Comparison of ENCODE assay signal across 24 mouse cellular contexts in genomic region chr9:62185516-62186280, GRCm38 (mm10).
DNase-seq lines count a peak whose midpoint lies in the region; ATAC-seq lines count a peak whose summit lies in the region.
"Had no signal": no experiment of that assay in that cellular context is flagged by ENCODE, and none has a peak within 500 bp of the region (broad histone marks: within the 10 kb centered on the region; RNA-seq: fewer than 3 reads in every experiment).

No protein-coding gene starts in this region.

- DNase-seq in cerebellum, adult 11 months, result peak; percentile 30
- DNase-seq in adrenal gland, adult 2 months, result peak; percentile 72
- DNase-seq in brain, adult 2 months (ENCODE audit: low read depth, low spot score), result peak; percentile 64
- DNase-seq in cerebellum, postnatal 10 days, result peak; percentile 78 to 87
- no peak for DNase-seq in T-cell, adult 2 months (ENCODE audit: low spot score)
- DNase-seq: gastrocnemius, postnatal 14 days; heart, adult 2 months; heart, postnatal 4 days; kidney, adult 11 months; layer of hippocampus, postnatal 36 days; midbrain, embryonic 14.5 days; right cerebral cortex, postnatal 4 days had no signal

- no peaks in the 10 kb centered on the region for H3K27me3 ChIP-seq in intestine, embryonic 16.5 days (replicated peaks; ENCODE audit: control insufficient read depth, insufficient read depth, low read length)
- H3K27me3 ChIP-seq: limb, embryonic 15.5 days; liver, embryonic 15.5 days had no signal

- 55% methylated on average over 7 of the region's 7 CpGs for WGBS in intestine, embryonic 16.5 days

- ATAC-seq in cerebellum, adult (ENCODE audit: insufficient number of reproducible peaks, low FRiP score, low TSS enrichment), result no peak
- no peak for ATAC-seq in intestine, embryonic 16.5 days
- ATAC-seq: activated CD4-positive, CD25-positive, alpha-beta regulatory T cell, adult 4 months; CD4-positive, CD25-positive, alpha-beta regulatory T cell, adult 4 months; forebrain, embryonic 14.5 days; hindbrain, embryonic 16.5 days; Patski had no signal

- no peaks in the 10 kb centered on the region for H3K4me1 ChIP-seq in intestine, embryonic 16.5 days (ENCODE audit: control insufficient read depth, insufficient read depth, low read length)
- H3K4me1 ChIP-seq: liver, embryonic 15.5 days had no signal

- no peak overlapping the region for H3K4me3 ChIP-seq in intestine, embryonic 16.5 days (ENCODE audit: low read length)
- H3K4me3 ChIP-seq: erythroblast, embryonic 14.5 days; heart, adult 2 months; limb, embryonic 15.5 days; liver, embryonic 15.5 days; myocyte had no signal

- no peak overlapping the region for H3K27ac ChIP-seq in intestine, embryonic 16.5 days (ENCODE audit: low read length)
- H3K27ac ChIP-seq: heart, adult 2 months; limb, embryonic 15.5 days; liver, embryonic 15.5 days; stomach, postnatal 0 days had no signal

- H3K9ac ChIP-seq in intestine, embryonic 16.5 days (ENCODE audit: low read depth, low read length), result no peak overlapping the region
- H3K9ac ChIP-seq: limb, embryonic 15.5 days; liver, embryonic 15.5 days had no signal

- H3K4me2 ChIP-seq in intestine, embryonic 16.5 days (ENCODE audit: low read depth, low read length), result no peak overlapping the region
- H3K4me2 ChIP-seq: limb, embryonic 15.5 days; liver, embryonic 15.5 days had no signal

- H3K36me3 ChIP-seq in intestine, embryonic 16.5 days (ENCODE audit: control insufficient read depth, insufficient read depth, low read length), result no peaks in the 10 kb centered on the region
- H3K36me3 ChIP-seq: limb, embryonic 15.5 days; liver, embryonic 15.5 days had no signal

- H3K9me3 ChIP-seq in intestine, embryonic 16.5 days (ENCODE audit: control insufficient read depth, low read length), result no peaks in the 10 kb centered on the region
- H3K9me3 ChIP-seq: limb, embryonic 15.5 days; liver, embryonic 15.5 days had no signal
